Mouse (Mus musculus): ENCODE data around the gene Ptx4. TPM values are rescaled to one million over a fixed set of nuclear protein-coding genes. Genes with fewer than 3 reads are reported as not detected.
"Not testable (repeated sequence)": the region's sequence is repeated elsewhere in the genome, so short reads cannot be mapped to it uniquely, and the experiment has no call there.

Gene Ptx4
- polyA plus RNA-seq, 1 experiment from 2014 or later: not detected

DNA sequence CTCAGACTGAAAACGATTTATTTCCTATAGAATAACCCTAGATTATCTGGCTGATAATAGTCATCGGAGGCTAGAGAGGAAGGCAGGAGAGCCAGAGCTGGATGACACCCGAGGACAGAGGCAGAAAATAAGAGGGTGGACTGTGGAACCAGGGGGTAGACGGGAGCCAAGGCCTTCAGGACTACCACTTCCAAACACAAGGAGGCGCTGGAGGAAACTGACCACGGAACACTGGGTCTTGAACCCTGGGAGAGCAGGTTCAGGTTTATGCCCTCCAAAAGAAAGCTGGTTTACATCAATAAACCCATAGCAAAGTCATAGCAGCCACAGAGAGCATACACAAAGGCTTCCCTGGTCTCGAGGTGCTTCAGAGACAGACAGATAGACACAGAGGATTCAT is 3.4 kb downstream of the Ptx4 start:
- H3K4me2 ChIP-seq (ENCODE audit: low read depth, low read length): no peak overlapping the region
- H3K27ac ChIP-seq (ENCODE audit: low read depth): no peak overlapping the region
- H3K27me3 ChIP-seq (ENCODE audit: insufficient read depth, low read length): no peaks in the 10 kb centered on the region
- H3K4me1 ChIP-seq (ENCODE audit: insufficient read depth): peaks cover 14% of the 10 kb centered on the region
- DNase-seq (peak; percentile 44), ATAC-seq (no peak)
- no peaks in the 10 kb centered on the region for H3K36me3 ChIP-seq (replicated peaks; ENCODE audit: insufficient read depth, low read length)
- no peaks in the 10 kb centered on the region for H3K9me3 ChIP-seq (ENCODE audit: low read length)
- TF ChIP-seq CTCF (IDR thresholded peaks at IDR 0.05; ENCODE audit: low read depth) (peak; percentile 63), EP300 (IDR thresholded peaks at IDR 0.05; ENCODE audit: low read depth) (no peak)
- H3K4me3 ChIP-seq (ENCODE audit: low read depth, low read length): no peak overlapping the region
- WGBS (ENCODE audit: insufficient replicate concordance): 25% methylated on average over 7 of the region's 7 CpGs
- no peak overlapping the region for H3K9ac ChIP-seq (replicated peaks)

DNA sequence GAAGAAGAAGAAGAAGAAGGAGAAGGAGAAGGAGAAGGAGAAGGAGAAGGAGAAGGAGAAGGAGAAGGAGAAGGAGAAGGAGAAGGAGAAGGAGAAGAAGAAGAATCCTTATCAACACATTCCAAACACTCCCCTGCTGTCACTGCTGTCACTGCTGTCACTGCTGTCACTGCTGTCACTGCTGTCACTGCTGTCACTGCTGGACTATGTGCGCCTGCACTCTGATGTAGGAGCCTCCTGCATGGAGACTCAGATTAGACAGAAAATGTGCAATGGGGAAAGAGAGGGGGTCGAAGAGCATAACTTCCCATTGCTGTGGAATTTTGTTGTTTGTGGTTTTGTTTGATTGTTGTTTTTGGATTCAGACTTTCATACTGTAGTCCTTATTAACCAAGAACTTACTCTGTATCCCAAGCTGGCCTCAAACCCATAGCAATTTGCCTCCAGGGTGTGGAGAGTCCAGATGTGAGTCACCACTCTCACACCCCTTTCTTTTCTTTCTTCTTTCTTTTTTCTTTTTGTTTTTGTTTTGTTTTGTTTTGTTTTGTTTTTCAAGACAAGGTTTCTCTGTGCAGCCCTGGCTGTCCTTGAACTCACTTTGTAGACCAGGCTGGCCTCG is 5.0 kb downstream of the Ptx4 start:
- not testable (repeated sequence) for H3K36me3 ChIP-seq (replicated peaks; ENCODE audit: insufficient read depth, low read length); DNase-seq; H3K4me3 ChIP-seq (ENCODE audit: low read depth, low read length); H3K27me3 ChIP-seq (ENCODE audit: insufficient read depth, low read length); H3K9me3 ChIP-seq (ENCODE audit: low read length); H3K9ac ChIP-seq (replicated peaks); ATAC-seq; H3K27ac ChIP-seq (ENCODE audit: low read depth); H3K4me2 ChIP-seq (ENCODE audit: low read depth, low read length)
- WGBS (ENCODE audit: insufficient replicate concordance): 62% methylated on average over 3 of the region's 3 CpGs
- H3K4me1 ChIP-seq (ENCODE audit: insufficient read depth): peaks cover 14% of the 10 kb centered on the region

DNA sequence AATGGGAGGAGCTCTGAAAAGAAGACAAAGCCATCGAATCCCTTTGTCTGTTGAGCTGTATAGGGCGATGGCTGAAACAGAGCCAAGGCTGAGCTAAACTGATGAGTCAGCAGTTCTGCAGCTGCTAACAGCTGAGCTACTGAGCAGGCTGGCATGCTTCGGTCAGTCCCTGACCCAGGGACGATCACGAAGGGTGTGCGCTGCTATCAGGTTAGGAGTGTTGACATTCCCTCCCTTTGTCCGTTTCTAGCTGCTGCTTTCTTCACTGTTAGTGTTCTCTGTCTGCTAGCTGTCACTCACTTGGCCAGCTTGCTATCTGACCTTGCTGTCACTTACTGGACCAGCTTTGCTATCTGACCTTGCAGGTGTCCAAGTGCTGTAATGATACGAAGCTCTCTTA is 6.5 kb downstream of the Ptx4 start:
- DNase-seq (peak; percentile 55), ATAC-seq (peak; percentile 82)
- no peaks in the 10 kb centered on the region for H3K9me3 ChIP-seq (ENCODE audit: low read length)
- H3K36me3 ChIP-seq (replicated peaks; ENCODE audit: insufficient read depth, low read length): no peaks in the 10 kb centered on the region
- 20% methylated on average over 8 of the region's 8 CpGs for WGBS (ENCODE audit: insufficient replicate concordance)
- TF ChIP-seq EP300 (IDR thresholded peaks at IDR 0.05; ENCODE audit: low read depth) (no peak; the same call in 1 of the 2 replicates), CTCF (IDR thresholded peaks at IDR 0.05; ENCODE audit: low read depth) (no peak)
- no peak overlapping the region for H3K4me3 ChIP-seq (ENCODE audit: low read depth, low read length)
- H3K9ac ChIP-seq (replicated peaks): peak overlapping the region; percentile 8; the same call in 1 of the 2 replicates
- H3K27ac ChIP-seq (ENCODE audit: low read depth): peak overlapping the region; percentile 67
- peak overlapping the region; percentile 43 for H3K4me2 ChIP-seq (ENCODE audit: low read depth, low read length)
- peaks cover 14% of the 10 kb centered on the region for H3K4me1 ChIP-seq (ENCODE audit: insufficient read depth)
- no peaks in the 10 kb centered on the region for H3K27me3 ChIP-seq (ENCODE audit: insufficient read depth, low read length)

DNA sequence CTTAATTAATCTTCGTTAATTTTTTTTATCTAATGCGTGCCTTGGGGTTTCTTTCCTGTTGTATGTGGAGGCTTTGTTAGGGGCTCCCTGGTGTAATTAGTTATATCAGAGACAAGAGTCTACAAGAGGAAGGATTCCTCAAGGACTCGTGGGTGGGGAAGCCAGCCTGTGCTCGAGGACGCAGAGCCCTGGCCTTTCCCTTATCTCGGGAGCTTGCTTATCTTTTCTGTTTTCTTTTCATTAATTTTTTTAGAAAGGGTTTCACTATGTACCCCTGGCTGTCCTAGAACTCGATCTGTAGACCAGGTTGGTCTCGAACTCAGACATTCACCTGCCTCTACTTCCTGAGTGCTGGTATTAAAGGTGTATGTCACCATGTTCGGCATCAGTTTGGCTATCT is 7.1 kb downstream of the Ptx4 start:
- DNase-seq (no peak), ATAC-seq (no peak)
- TF ChIP-seq CTCF (IDR thresholded peaks at IDR 0.05; ENCODE audit: low read depth) (no peak), EP300 (IDR thresholded peaks at IDR 0.05; ENCODE audit: low read depth) (no peak)
- H3K4me2 ChIP-seq (ENCODE audit: low read depth, low read length): peak overlapping the region; percentile 43; the same call in 1 of the 2 replicates
- no peaks in the 10 kb centered on the region for H3K9me3 ChIP-seq (ENCODE audit: low read length)
- H3K4me3 ChIP-seq (ENCODE audit: low read depth, low read length): no peak overlapping the region
- H3K4me1 ChIP-seq (ENCODE audit: insufficient read depth): peaks cover 14% of the 10 kb centered on the region
- WGBS (ENCODE audit: insufficient replicate concordance): 37% methylated on average over 9 of the region's 9 CpGs
- H3K9ac ChIP-seq (replicated peaks): peak overlapping the region; percentile 8; the same call in 1 of the 2 replicates
- no peaks in the 10 kb centered on the region for H3K27me3 ChIP-seq (ENCODE audit: insufficient read depth, low read length)
- peak overlapping the region; percentile 67 for H3K27ac ChIP-seq (ENCODE audit: low read depth)
- no peaks in the 10 kb centered on the region for H3K36me3 ChIP-seq (replicated peaks; ENCODE audit: insufficient read depth, low read length)

DNA sequence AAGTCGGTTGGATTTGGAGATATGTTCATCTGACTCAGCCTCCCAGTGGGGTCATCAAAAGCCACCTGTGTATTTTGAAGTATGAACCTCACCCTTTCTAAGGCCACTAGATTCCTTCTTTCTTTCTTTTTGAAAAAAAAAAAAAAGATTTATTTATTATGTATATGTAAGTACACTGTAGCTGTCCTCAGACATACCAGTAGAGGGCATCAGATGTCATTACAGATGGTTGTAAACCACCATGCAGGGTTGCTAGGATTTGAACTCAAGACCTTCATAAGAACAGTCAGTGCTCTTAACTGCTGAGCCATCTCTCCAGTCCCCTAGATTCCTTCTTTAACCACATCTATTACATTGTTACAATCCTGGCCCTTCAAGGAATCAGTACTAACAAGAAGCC is 9.5 kb downstream of the Ptx4 start:
- no peak for DNase-seq
- Histone ChIP-seq H3K27me3 (ENCODE audit: insufficient read depth, low read length) (no peaks in the 10 kb centered on the region), H3K36me3 (replicated peaks; ENCODE audit: insufficient read depth, low read length) (no peaks in the 10 kb centered on the region), H3K4me2 (ENCODE audit: low read depth, low read length) (no peak overlapping the region), H3K27ac (ENCODE audit: low read depth) (no peak overlapping the region), H3K4me3 (ENCODE audit: low read depth, low read length) (no peak overlapping the region), H3K9me3 (ENCODE audit: low read length) (no peaks in the 10 kb centered on the region), H3K4me1 (ENCODE audit: insufficient read depth) (peaks cover 26% of the 10 kb centered on the region), H3K9ac (replicated peaks) (no peak overlapping the region)
- whole genome bisulfite sequencing (ENCODE audit: insufficient replicate concordance): 72% methylated on average over 1 of the region's 1 CpGs
- ATAC-seq: no peak
- TF ChIP-seq CTCF (IDR thresholded peaks at IDR 0.05; ENCODE audit: low read depth) (peak; percentile 38; the same call in 1 of the 2 replicates), EP300 (IDR thresholded peaks at IDR 0.05; ENCODE audit: low read depth) (no peak)

DNA sequence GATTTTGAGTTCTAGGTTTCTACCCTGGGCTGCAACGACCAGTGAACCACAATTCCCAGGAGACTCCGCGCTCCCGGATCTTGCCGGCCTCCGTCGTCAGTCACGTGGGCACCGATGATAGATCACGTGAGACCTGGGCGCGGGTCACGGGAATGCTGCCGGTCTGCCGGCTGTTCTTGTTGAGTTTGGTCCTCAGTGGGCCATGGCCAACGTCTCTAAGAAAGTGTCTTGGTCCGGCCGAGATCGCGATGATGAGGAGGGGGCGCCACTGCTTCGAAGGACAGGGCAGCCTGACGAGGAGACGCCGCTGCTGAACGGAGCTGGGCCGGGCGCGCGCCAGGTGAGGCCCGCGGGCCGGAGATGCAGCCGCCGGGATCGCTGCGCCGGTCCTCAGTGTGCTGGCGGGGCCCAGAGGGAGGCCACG is 12.7 kb downstream of the Ptx4 start, which contains the start of gene Clcn7:
TSS of gene Clcn7 (plus strand) at position 117 of the 424 bp plus-strand sequence.
- no peaks in the 10 kb centered on the region for H3K36me3 ChIP-seq (replicated peaks; ENCODE audit: insufficient read depth, low read length)
- no peaks in the 10 kb centered on the region for H3K27me3 ChIP-seq (ENCODE audit: insufficient read depth, low read length)
- ATAC-seq (peak; percentile 97), DNase-seq (peak; percentile 93)
- TF ChIP-seq EP300 (IDR thresholded peaks at IDR 0.05; ENCODE audit: low read depth) (peak; percentile 40; the same call in 1 of the 2 replicates), CTCF (IDR thresholded peaks at IDR 0.05; ENCODE audit: low read depth) (0 out of 2 replicates have a peak, but pooled peaks have one; percentile 2)
- H3K9me3 ChIP-seq (ENCODE audit: low read length): no peaks in the 10 kb centered on the region
- peak within 1 kb of the TSS; percentile 84 for H3K9ac ChIP-seq (replicated peaks)
- under 1% methylated on average over 37 of the region's 40 CpGs for WGBS (ENCODE audit: insufficient replicate concordance)
- 0 out of 2 replicates have a peak within 1 kb of the TSS, but pooled peaks have one; percentile 26 for H3K27ac ChIP-seq (ENCODE audit: low read depth)
- H3K4me3 ChIP-seq (ENCODE audit: low read depth, low read length): peak within 1 kb of the TSS; percentile 86
- peaks cover 11% of the 10 kb centered on the region for H3K4me1 ChIP-seq (ENCODE audit: insufficient read depth)
- peak within 1 kb of the TSS; percentile 80 for H3K4me2 ChIP-seq (ENCODE audit: low read depth, low read length)
